Mouse (Mus musculus): ENCODE measurements around the gene Gm3336.

- no peak for TF ChIP-seq CTCF (IDR thresholded peaks at IDR 0.05; ENCODE audit: low read depth)
- TF ChIP-seq EP300 (optimal IDR thresholded peaks at IDR 0.05): no peak
These were observed 45.7 kb downstream of the Gm3336 start for GRCm38 (mm10) chr8:70764026-70764425.
